Mouse (Mus musculus): ENCODE data around the gene Mvp.
A peak's percentile ranks its signal among the peaks of the same experiment; 100 is the strongest.

Mvp gene

GRCm38 (mm10) chr7:126949793-126950646 is 64.4 kb downstream of the Mvp start, which contains the start of gene Sez6l2:
TSS of gene Sez6l2 (plus strand) at chr7:126950563.
- peak; percentile 91 for DNase-seq (ENCODE audit: low spot score)

- no peak for DNase-seq (ENCODE audit: low spot score)
Observed at GRCm38 (mm10) chr7:126949403-126949792, 65.0 kb downstream of the Mvp start, which contains the start of gene Asphd1. TSS of gene Asphd1 (minus strand) at chr7:126949582.

- DNase-seq (ENCODE audit: low spot score) = no peak
Observed at GRCm38 (mm10) chr7:126948626-126949025, 65.8 kb downstream of the Mvp start.

GRCm38 (mm10) chr7:126946530-126946929 is 67.9 kb downstream of the Mvp start:
- DNase-seq (ENCODE audit: low spot score) = peak; percentile 62

- DNase-seq (ENCODE audit: low spot score) = no peak
Observed at GRCm38 (mm10) chr7:126941801-126942200, 72.6 kb downstream of the Mvp start.

GRCm38 (mm10) chr7:126941171-126941570 is 73.2 kb downstream of the Mvp start:
- DNase-seq (ENCODE audit: low spot score) = peak; percentile 58
